Mouse (Mus musculus) MEL (cell line): ENCODE measurements around the gene Ebi3.

Source experiments
- CTCF ChIP-seq, 3 experiments: IDR thresholded peaks in 2 of 3; conservative IDR thresholded peaks in 1 of 3; 2 replicates each; pipeline ENCODE4 v1.5.1; 2011 to 2012; ENCODE audit warnings: low read length in 3 of 3, low read depth in 2 of 3, mild to moderate bottlenecking in 2 of 3, improper control_type of control experiment in 1 of 3, inconsistent platforms in 1 of 3, mixed read lengths in 1 of 3, moderate library complexity in 1 of 3; ENCODE audit not compliant: control insufficient read depth in 1 of 3, insufficient read depth in 1 of 3, poor library complexity in 1 of 3, severe bottlenecking in 1 of 3
- EP300 ChIP-seq, 2 experiments: IDR thresholded peaks; 2 replicates each; pipeline ENCODE4 v1.6.1; 2011; ENCODE audit warnings: improper control_type of control experiment in 2 of 2, low read length in 2 of 2, low read depth in 1 of 2, mild to moderate bottlenecking in 1 of 2
- MXI1 ChIP-seq: IDR thresholded peaks from 2 replicates; pipeline ENCODE4 v1.6.1; 2011; ENCODE audit warnings: mild to moderate bottlenecking, low read depth, low read length, improper control_type of control experiment
- RCOR1 ChIP-seq: IDR thresholded peaks from 2 replicates; pipeline ENCODE4 v1.6.1; 2012; ENCODE audit warnings: low read depth, mild to moderate bottlenecking, inconsistent platforms, low read length, improper control_type of control experiment
- SIN3A ChIP-seq: IDR thresholded peaks from 2 replicates; pipeline ENCODE4 v1.6.1; 2012; ENCODE audit warnings: low read length, improper control_type of control experiment, inconsistent platforms
- USF1 ChIP-seq: IDR thresholded peaks from 2 replicates; pipeline ENCODE4 v1.6.1; 2014; ENCODE audit warnings: low read depth, mild to moderate bottlenecking, inconsistent platforms, low read length, improper control_type of control experiment, moderate library complexity

GRCm38 (mm10) chr17:55953751-55954150 lies 1.3 kb downstream of the Ebi3 start:
- TF ChIP-seq RCOR1: no peak
- no peak for TF ChIP-seq USF1
- no peak for TF ChIP-seq EP300 (IDR thresholded peaks at IDR 0.05; ENCODE audit: low read depth in 1 of 2, low read length in 2 of 2)
- no peak for TF ChIP-seq MXI1
- no peak for TF ChIP-seq CTCF (IDR thresholded peaks at IDR 0.05 in 2 of 3, conservative IDR thresholded peaks at IDR 0.05 in 1 of 3; ENCODE audit: control insufficient read depth in 1 of 3, insufficient read depth in 1 of 3, low read depth in 2 of 3, low read length in 3 of 3, poor library complexity in 1 of 3, severe bottlenecking in 1 of 3)
- TF ChIP-seq SIN3A: no peak
